Mouse (Mus musculus): Measurements from ENCODE around the gene Grb2.

The Grb2 gene

DNA sequence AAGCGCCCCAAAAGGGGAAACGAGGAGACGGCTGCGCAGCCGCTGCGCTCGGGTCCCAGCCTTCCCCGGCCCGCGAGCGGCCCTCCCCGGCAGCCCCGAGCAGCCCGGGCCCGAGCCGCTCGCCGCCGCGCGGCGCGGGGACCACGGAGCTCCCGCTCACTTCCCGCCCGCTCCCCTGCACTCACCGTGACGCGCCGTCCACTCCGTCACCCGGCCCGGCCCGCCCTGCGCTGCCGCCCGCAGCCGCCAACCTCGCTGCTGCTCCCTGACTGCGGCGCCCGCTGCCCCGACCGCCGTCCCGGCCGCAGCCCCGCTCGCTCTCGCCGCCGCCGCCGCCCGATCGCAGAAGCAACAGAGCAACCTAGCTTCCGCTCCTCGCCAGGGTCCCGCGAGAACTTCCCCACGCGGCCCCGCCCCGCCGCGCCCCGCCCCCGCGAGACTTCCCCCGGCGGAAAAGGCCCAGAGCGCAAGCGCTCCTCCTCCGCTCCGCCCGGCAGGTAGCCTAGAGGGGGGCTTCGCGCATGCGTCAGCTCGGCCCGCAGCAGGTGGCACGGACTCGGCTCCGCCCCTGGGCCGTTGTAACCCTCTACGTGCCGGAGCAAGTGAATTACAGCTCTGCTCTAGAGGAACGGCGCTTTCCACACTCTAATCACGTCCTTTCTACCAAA lies at the start of gene Grb2:
TSS of gene Grb2 (minus strand) at position 389 of the 668 bp plus-strand sequence.
- DNase-seq (ENCODE audit: low spot score in 2 of 2): peak; percentile 99 to 100

DNA sequence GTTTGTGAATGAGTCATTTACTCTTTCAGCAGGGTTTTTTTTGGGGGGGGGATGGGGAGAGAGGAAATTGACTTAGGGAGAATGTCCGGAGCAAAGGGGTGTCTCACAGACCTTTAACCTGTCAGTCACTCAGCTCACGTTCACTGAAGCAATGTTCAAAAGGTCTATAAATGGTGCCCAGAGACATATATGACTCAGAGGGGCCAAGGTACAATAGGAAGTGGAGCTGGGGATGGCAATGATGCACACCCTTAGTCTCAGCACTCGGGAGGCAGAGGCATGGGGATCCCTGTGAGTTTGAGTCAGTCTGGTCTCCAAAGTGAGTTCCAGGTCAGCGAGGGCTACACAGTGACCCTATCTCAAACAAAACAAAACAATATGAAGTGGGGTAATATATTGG lies 45.1 kb upstream of the Grb2 start:
- DNase-seq (ENCODE audit: low spot score in 2 of 2): no peak

- DNase-seq (ENCODE audit: low spot score in 2 of 2): no peak
Measured at GRCm38 (mm10) chr11:115752653-115753052, 44.3 kb upstream of the Grb2 start.

DNA sequence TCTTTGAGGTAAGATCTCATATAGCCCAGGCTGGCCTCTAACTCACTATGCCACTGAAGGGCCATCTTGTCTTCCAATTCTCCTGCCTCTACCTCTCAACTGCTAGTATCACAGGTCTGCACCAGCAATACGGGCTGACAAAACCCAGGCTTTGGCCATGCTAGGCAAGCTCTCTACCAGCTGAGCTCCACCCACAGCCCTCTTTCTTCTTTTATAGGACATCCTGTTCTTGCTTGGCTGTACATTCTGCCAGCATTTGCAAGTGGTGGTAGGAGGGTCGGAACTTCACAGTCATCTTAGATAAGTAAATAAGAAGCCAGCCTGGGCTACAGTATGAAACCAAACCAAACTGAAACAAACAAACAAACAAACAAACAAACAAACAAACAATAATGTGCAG lies 43.3 kb upstream of the Grb2 start:
- peak in 1 of 2 experiments; percentile 24 for DNase-seq (ENCODE audit: low spot score in 2 of 2)

DNA sequence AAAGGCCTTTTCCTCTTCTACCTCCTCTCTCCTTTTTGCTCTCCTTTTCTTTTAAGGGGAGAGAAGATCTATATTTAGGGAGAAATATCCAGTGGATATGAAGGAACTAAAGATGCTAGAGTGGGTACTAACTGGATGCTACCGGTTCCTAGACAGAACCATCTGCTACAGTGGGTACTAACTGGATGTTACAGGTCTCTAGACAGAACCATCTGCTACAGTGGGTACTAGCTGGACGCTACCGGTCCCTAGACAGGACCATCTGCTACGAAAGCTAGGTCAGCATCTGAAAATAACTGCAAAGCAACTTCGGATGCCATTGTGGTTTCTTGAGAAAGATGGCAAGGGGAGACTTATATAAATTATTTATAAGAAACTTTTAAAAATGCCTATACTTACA lies 41.4 kb upstream of the Grb2 start:
- DNase-seq (ENCODE audit: low spot score in 2 of 2): no peak

- peak in 1 of 2 experiments; percentile 25 for DNase-seq (ENCODE audit: low spot score in 2 of 2)
Measured at GRCm38 (mm10) chr11:115747351-115747750, 39.0 kb upstream of the Grb2 start.

DNA sequence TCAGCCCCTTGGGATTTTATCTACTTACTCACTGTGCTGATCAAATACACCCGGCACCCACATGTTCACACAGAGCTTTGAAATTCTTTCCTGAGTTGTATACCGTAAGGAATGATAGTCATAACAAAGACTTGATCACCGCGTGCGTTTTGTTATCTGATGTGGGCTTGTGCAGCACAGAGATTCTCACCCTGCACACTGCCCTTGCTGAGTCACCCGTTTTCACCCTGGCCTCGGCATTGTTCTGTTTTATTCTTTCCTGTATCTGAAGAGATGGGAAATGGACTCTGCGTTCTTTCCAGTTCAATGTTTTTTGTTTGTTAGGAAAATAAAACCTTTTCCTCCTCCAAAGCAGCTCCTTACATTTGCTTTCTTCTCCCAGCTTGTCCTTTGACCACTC lies 38.4 kb upstream of the Grb2 start:
- no peak for DNase-seq (ENCODE audit: low spot score in 2 of 2)

DNA sequence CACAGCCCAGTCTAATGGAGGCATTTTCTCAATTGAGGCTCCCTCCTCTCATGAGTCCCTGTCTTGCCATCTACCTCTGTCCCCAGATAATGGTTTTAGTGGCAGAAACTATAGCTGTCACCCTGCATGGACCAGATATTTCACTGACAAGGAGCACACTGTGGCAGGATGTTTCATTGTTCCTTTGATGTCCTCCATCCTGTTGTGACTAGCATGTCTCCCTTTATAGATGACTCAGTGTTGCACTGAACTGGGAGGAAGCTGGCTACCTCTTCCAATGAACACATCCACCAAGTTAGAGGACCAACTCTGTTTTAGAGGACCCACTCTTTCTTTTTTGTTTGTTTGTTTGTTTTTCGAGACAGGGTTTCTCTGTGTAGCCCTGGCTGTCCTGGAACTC lies 37.7 kb upstream of the Grb2 start:
- DNase-seq (ENCODE audit: low spot score in 2 of 2): no peak

GRCm38 (mm10) chr11:115744385-115744784 lies 36.0 kb upstream of the Grb2 start:
- no peak for DNase-seq (ENCODE audit: low spot score in 2 of 2)

DNA sequence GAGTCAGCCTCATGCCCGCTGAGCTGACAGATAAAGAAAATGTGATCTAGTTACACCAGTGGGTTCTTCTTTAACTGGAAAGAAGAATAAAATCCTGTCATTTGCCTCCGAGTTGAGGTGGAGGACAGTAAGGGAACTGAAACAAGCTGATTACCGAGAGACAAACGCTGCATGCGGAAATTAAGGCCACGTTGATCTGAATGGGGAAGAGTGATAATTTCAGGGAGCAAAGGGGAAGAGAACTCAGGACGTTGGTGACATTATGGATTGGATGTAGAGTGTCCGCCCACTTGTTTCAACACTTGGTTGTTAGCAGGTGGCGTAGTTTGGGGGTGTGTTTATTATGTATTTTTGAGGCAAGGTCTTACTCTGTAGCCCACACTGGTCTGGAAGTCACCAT lies 34.5 kb upstream of the Grb2 start:
- no peak for DNase-seq (ENCODE audit: low spot score in 2 of 2)

- no peak for DNase-seq (ENCODE audit: low spot score in 2 of 2)
Measured at GRCm38 (mm10) chr11:115741070-115741469, 32.7 kb upstream of the Grb2 start.

DNA sequence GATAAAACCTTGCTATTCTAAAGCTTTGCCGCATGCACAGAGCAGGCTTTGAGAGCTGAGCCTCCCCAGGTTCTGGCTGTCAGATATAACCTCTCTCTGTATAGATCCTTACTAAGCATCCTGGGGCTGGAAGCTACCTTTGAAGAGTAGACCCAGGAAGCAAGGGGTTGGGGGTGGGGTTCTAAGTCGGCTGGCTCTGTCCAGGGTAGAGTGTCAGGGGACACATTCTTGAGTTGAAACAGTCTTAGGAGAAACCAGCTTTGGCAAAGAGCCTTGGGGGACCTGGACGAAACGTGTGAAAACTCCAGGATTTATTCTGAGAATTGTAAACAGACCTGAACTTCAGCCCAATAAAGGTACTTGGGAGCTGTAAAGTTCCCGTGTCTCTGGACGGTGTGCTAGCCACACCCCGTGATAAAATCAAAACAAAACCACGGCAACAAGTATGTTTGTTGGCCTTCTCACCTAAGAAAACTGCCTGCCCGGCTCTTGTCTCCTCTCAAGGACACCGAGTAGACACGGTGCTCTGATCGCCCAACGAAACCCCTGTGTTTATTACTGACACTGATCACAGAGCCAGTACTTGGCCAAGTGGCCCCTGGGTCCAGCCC lies 30.0 kb upstream of the Grb2 start:
- DNase-seq (ENCODE audit: low spot score in 2 of 2): no peak

GRCm38 (mm10) chr11:115737608-115738208 lies 29.3 kb upstream of the Grb2 start:
- no peak for DNase-seq (ENCODE audit: low spot score in 2 of 2)

- DNase-seq (ENCODE audit: low spot score in 2 of 2): no peak
Measured at GRCm38 (mm10) chr11:115734041-115734686, 25.8 kb upstream of the Grb2 start.

DNA sequence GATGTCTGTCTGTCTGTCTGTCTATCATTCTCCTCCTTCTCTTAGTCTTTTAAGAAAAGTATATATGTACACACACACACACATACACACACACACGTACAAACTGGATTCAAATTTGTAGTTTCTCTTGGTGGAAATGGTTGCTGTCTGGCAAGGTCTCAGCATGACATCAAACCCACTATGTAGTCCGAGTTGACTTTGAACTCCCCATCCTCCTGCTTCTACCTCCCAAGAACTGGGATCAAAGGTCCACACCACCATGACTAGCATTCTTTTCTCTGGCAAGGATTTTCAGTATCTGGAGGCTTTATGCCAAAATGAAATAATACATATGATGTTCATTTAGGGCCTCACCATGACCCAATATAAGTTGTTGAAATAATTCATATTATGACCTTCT lies 14.8 kb upstream of the Grb2 start:
- no peak for DNase-seq (ENCODE audit: low spot score in 2 of 2)

- peak; percentile 60 to 86 for DNase-seq (ENCODE audit: low spot score in 2 of 2)
Measured at GRCm38 (mm10) chr11:115722638-115723037, 14.2 kb upstream of the Grb2 start.

DNA sequence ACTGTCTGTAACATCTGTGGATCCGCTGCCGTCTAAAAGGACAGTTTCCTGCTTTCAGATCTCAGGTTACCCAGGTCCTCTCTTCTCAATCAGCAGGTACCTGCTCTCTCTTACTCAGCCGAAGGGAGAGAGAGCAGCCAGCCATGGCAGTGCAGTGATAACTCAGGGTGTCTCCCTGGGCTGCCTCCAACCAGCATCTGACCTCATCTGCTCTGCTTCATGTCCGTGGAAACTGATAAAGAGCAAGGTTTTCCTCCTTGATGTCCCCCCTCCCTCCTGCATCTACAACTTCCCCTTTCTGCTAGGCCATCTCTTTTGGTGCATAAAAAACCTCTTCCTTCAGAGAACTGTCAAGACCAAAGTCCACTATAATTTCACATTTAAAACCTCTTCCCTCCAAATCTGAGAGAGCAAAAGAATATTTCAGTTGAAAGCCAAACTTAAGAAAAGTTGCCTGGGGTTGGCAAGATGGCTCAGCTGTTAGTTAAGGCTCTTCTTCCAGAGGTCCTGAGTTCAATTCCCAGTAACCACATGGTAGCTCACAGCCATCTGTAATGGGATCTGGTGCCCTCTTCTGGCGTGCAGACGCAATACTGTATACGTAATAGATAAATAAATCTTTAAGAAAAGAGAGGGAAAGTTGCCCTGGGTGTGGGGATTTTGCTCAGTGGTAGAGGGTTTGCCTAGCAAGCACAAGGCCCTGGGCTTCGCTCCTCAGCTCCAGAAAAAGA lies 9.4 kb upstream of the Grb2 start:
- DNase-seq (ENCODE audit: low spot score in 2 of 2): peak in 1 of 2 experiments; percentile 50

- DNase-seq (ENCODE audit: low spot score in 2 of 2): peak in 1 of 2 experiments; percentile 18
Measured at GRCm38 (mm10) chr11:115716410-115717338, 8.3 kb upstream of the Grb2 start.

DNA sequence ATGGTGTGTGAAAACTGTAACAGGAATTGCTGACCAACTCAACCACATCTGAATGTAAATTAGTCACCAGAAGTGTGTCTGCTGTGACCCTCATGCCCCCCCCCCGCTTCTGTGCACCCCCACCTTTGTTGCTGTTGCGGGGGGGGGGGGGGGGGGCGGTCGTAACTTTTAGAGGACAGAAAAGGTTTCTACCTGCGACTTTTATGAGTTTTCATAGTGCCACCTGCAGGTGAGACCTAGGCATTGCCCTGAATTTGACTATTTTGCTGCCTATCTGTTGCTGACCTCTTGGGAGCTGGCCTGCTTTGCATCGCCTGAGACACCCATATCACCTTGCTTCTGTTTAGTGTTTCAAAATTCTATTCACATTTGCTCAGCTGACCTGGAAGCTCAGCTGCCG lies 6.1 kb upstream of the Grb2 start:
- peak; percentile 28 to 54 for DNase-seq (ENCODE audit: low spot score in 2 of 2)

DNA sequence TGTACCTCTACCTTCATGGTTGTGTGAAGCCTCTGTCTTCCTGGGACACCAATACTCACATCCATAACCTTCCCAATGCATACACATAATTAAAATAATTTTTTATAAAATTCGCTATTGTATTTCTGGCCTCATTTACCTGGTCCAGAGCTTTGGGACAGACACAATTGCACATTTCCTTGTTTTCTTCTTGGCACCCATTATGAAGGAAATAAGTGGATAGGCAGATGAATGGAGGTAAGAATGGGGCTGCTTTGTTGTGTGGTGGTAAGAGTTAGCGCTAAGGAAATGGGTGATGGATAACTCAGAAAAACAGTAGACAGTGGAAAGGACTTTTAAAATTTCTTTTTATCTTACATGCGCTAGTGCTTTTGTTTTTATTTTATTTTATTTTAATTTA lies 5.0 kb upstream of the Grb2 start:
- no peak for DNase-seq (ENCODE audit: low spot score in 2 of 2)

Measured in thymus, postnatal 10 days (tissue).